Mouse (Mus musculus): ENCODE results near the gene Thumpd1.

GRCm38 (mm10) chr7:119738877-119739276 lies 18.3 kb upstream of the Thumpd1 start:
- TF ChIP-seq CTCF (IDR thresholded peaks at IDR 0.05; ENCODE audit: borderline replicate concordance, insufficient read depth, low read length) = no peak
- TF ChIP-seq POLR2A (IDR thresholded peaks at IDR 0.05; ENCODE audit: low read depth, low read length) = no peak
